Mouse (Mus musculus): ENCODE results near the gene Cyp1a2. TPM values are rescaled to one million over a fixed set of nuclear protein-coding genes. Genes with fewer than 3 reads are reported as not detected.
A peak's percentile ranks its signal among the peaks of the same experiment; 100 is the strongest.
"Not testable (repeated sequence)": the region's sequence is repeated elsewhere in the genome, so short reads cannot be mapped to it uniquely, and the experiment has no call there.

Gene Cyp1a2
- not detected in 2 replicates for polyA plus RNA-seq (2016; fragmentation: Nextera tagmentation; extraction: Ambion mirVana)

GRCm38 (mm10) chr9:57683520-57683919 lies at the start of gene Cyp1a2:
Cyp1a2 (minus strand) TSS chr9:57683703.
- no peak for ATAC-seq (ENCODE audit: low FRiP score, low read depth)
- Histone ChIP-seq H3K27ac (replicated peaks) (no peak within 1 kb of the TSS), H3K9me3 (no peaks in the 10 kb centered on the region), H3K27me3 (peaks cover 7% of the 10 kb centered on the region), H3K4me3 (no peak within 1 kb of the TSS), H3K36me3 (no peaks in the 10 kb centered on the region), H3K4me1 (no peaks in the 10 kb centered on the region), H3K4me2 (replicated peaks) (no peak within 1 kb of the TSS), H3K9ac (replicated peaks) (no peak within 1 kb of the TSS)
- 80% methylated on average over 5 of the region's 5 CpGs for WGBS

GRCm38 (mm10) chr9:57728312-57728711 lies 44.8 kb upstream of the Cyp1a2 start:
- no peak for ATAC-seq (ENCODE audit: low FRiP score, low read depth)
- H3K36me3 ChIP-seq = peaks cover 43% of the 10 kb centered on the region

GRCm38 (mm10) chr9:57724701-57725100 lies 41.2 kb upstream of the Cyp1a2 start:
- H3K36me3 ChIP-seq = peaks cover 51% of the 10 kb centered on the region
- no peaks in the 10 kb centered on the region for H3K9me3 ChIP-seq
- no peak for ATAC-seq (ENCODE audit: low FRiP score, low read depth)

More at GRCm38 (mm10) chr9:57728312-57728711, 44.8 kb upstream of the Cyp1a2 start:
- Histone ChIP-seq H3K9ac (replicated peaks) (no peak overlapping the region), H3K27me3 (no peaks in the 10 kb centered on the region), H3K9me3 (no peaks in the 10 kb centered on the region), H3K4me2 (replicated peaks) (no peak overlapping the region), H3K4me1 (no peaks in the 10 kb centered on the region), H3K4me3 (no peak overlapping the region), H3K27ac (replicated peaks) (no peak overlapping the region)
- 94% methylated on average over 1 of the region's 1 CpGs for WGBS

GRCm38 (mm10) chr9:57723796-57724195 lies 40.3 kb upstream of the Cyp1a2 start:
- no peak overlapping the region for H3K4me2 ChIP-seq (replicated peaks)
- peaks cover 44% of the 10 kb centered on the region for H3K36me3 ChIP-seq
- H3K27me3 ChIP-seq = no peaks in the 10 kb centered on the region
- H3K4me3 ChIP-seq = no peak overlapping the region
- no peak overlapping the region for H3K9ac ChIP-seq (replicated peaks)
- H3K9me3 ChIP-seq = no peaks in the 10 kb centered on the region
- H3K27ac ChIP-seq (replicated peaks) = no peak overlapping the region
- WGBS = 88% methylated on average over 5 of the region's 5 CpGs
- H3K4me1 ChIP-seq = no peaks in the 10 kb centered on the region
- no peak for ATAC-seq (ENCODE audit: low FRiP score, low read depth)

More at GRCm38 (mm10) chr9:57724701-57725100, 41.2 kb upstream of the Cyp1a2 start:
- Histone ChIP-seq H3K4me3 (no peak overlapping the region), H3K27ac (replicated peaks) (no peak overlapping the region), H3K9ac (replicated peaks) (no peak overlapping the region), H3K27me3 (no peaks in the 10 kb centered on the region), H3K4me1 (no peaks in the 10 kb centered on the region), H3K4me2 (replicated peaks) (no peak overlapping the region)
- WGBS = 94% methylated on average over 3 of the region's 3 CpGs

- ATAC-seq (ENCODE audit: low FRiP score, low read depth) = no peak
- H3K9me3 ChIP-seq = no peaks in the 10 kb centered on the region
- H3K4me1 ChIP-seq = no peaks in the 10 kb centered on the region
- H3K4me3 ChIP-seq = no peak overlapping the region
- no peak overlapping the region for H3K4me2 ChIP-seq (replicated peaks)
- H3K36me3 ChIP-seq = peaks cover 46% of the 10 kb centered on the region
- no peak overlapping the region for H3K9ac ChIP-seq (replicated peaks)
- WGBS = 79% methylated on average over 5 of the region's 5 CpGs
- H3K27ac ChIP-seq (replicated peaks) = no peak overlapping the region
- H3K27me3 ChIP-seq = no peaks in the 10 kb centered on the region
Observed at GRCm38 (mm10) chr9:57723315-57723715, 39.8 kb upstream of the Cyp1a2 start.

- H3K4me2 ChIP-seq (replicated peaks) = no peak overlapping the region
- no peak overlapping the region for H3K4me3 ChIP-seq
- peaks cover 45% of the 10 kb centered on the region for H3K36me3 ChIP-seq
- no peak overlapping the region for H3K27ac ChIP-seq (replicated peaks)
- no peaks in the 10 kb centered on the region for H3K4me1 ChIP-seq
- H3K9me3 ChIP-seq = no peaks in the 10 kb centered on the region
- no peak for ATAC-seq (ENCODE audit: low FRiP score, low read depth)
- 80% methylated on average over 1 of the region's 1 CpGs for WGBS
- no peaks in the 10 kb centered on the region for H3K27me3 ChIP-seq
- no peak overlapping the region for H3K9ac ChIP-seq (replicated peaks)
Observed at GRCm38 (mm10) chr9:57722371-57722770, 38.9 kb upstream of the Cyp1a2 start.

- no peak for ATAC-seq (ENCODE audit: low FRiP score, low read depth)
- no peak overlapping the region for H3K4me3 ChIP-seq
- no peaks in the 10 kb centered on the region for H3K27me3 ChIP-seq
- peaks cover 48% of the 10 kb centered on the region for H3K36me3 ChIP-seq
- H3K9me3 ChIP-seq = no peaks in the 10 kb centered on the region
- WGBS = 96% methylated on average over 3 of the region's 3 CpGs
- H3K27ac ChIP-seq (replicated peaks) = no peak overlapping the region
- no peaks in the 10 kb centered on the region for H3K4me1 ChIP-seq
- H3K4me2 ChIP-seq (replicated peaks) = no peak overlapping the region
- H3K9ac ChIP-seq (replicated peaks) = no peak overlapping the region
Observed at GRCm38 (mm10) chr9:57720736-57721135, 37.2 kb upstream of the Cyp1a2 start.

- peaks cover 63% of the 10 kb centered on the region for H3K36me3 ChIP-seq
- ATAC-seq (ENCODE audit: low FRiP score, low read depth) = no peak
- no peak overlapping the region for H3K4me3 ChIP-seq
- H3K27me3 ChIP-seq = no peaks in the 10 kb centered on the region
- no peaks in the 10 kb centered on the region for H3K9me3 ChIP-seq
- WGBS = 91% methylated on average over 7 of the region's 7 CpGs
- no peak overlapping the region for H3K9ac ChIP-seq (replicated peaks)
- no peaks in the 10 kb centered on the region for H3K4me1 ChIP-seq
- H3K27ac ChIP-seq (replicated peaks) = no peak overlapping the region
- no peak overlapping the region for H3K4me2 ChIP-seq (replicated peaks)
Observed at GRCm38 (mm10) chr9:57718408-57718807, 34.9 kb upstream of the Cyp1a2 start.

- peaks cover 9% of the 10 kb centered on the region for H3K4me1 ChIP-seq
- H3K9ac ChIP-seq (replicated peaks) = no peak overlapping the region
- H3K27ac ChIP-seq (replicated peaks) = no peak overlapping the region
- H3K9me3 ChIP-seq = no peaks in the 10 kb centered on the region
- H3K4me2 ChIP-seq (replicated peaks) = no peak overlapping the region
- H3K4me3 ChIP-seq = no peak overlapping the region
- H3K27me3 ChIP-seq = no peaks in the 10 kb centered on the region
- no peak for ATAC-seq (ENCODE audit: low FRiP score, low read depth)
- 82% methylated on average over 2 of the region's 2 CpGs for WGBS
- H3K36me3 ChIP-seq = peaks cover 46% of the 10 kb centered on the region
Observed at GRCm38 (mm10) chr9:57712194-57712593, 28.7 kb upstream of the Cyp1a2 start.

GRCm38 (mm10) chr9:57710214-57710613 lies 26.7 kb upstream of the Cyp1a2 start:
- H3K4me2 ChIP-seq (replicated peaks); H3K4me3 ChIP-seq; H3K27me3 ChIP-seq; H3K4me1 ChIP-seq; H3K9ac ChIP-seq (replicated peaks); H3K27ac ChIP-seq (replicated peaks); H3K9me3 ChIP-seq; ATAC-seq (ENCODE audit: low FRiP score, low read depth): not testable (repeated sequence)
- WGBS = 92% methylated on average over 5 of the region's 5 CpGs
- H3K36me3 ChIP-seq = peaks cover 26% of the 10 kb centered on the region

GRCm38 (mm10) chr9:57708720-57709274 lies 25.3 kb upstream of the Cyp1a2 start:
- ATAC-seq (ENCODE audit: low FRiP score, low read depth) = no peak; the same call in 1 of the 2 replicates
- no peaks in the 10 kb centered on the region for H3K27me3 ChIP-seq

GRCm38 (mm10) chr9:57708068-57708719 lies 24.7 kb upstream of the Cyp1a2 start, which contains the start of gene Edc3:
Edc3 (plus strand) TSS chr9:57708540.
- peak within 1 kb of the TSS; percentile 77 for H3K4me2 ChIP-seq (replicated peaks)

More at GRCm38 (mm10) chr9:57708720-57709274, 25.3 kb upstream of the Cyp1a2 start:
- Histone ChIP-seq H3K4me1 (peaks cover 9% of the 10 kb centered on the region), H3K4me2 (replicated peaks) (peak overlapping the region; percentile 77), H3K36me3 (peaks cover 13% of the 10 kb centered on the region), H3K9ac (replicated peaks) (peak overlapping the region; percentile 88), H3K4me3 (peak overlapping the region; percentile 94), H3K27ac (replicated peaks) (peak overlapping the region; percentile 80), H3K9me3 (no peaks in the 10 kb centered on the region)
- 4% methylated on average over 37 of the region's 39 CpGs for WGBS

More at GRCm38 (mm10) chr9:57708068-57708719, 24.7 kb upstream of the Cyp1a2 start, which contains the start of gene Edc3:
- peak; percentile 93 for ATAC-seq (ENCODE audit: low FRiP score, low read depth)
- Histone ChIP-seq H3K27me3 (no peaks in the 10 kb centered on the region), H3K9me3 (no peaks in the 10 kb centered on the region), H3K4me1 (peaks cover 9% of the 10 kb centered on the region), H3K36me3 (peaks cover 8% of the 10 kb centered on the region; the same call in 1 of the 2 replicates), H3K27ac (replicated peaks) (peak within 1 kb of the TSS; percentile 80), H3K9ac (replicated peaks) (peak within 1 kb of the TSS; percentile 88), H3K4me3 (peak within 1 kb of the TSS; percentile 94)
- WGBS = under 1% methylated on average over 23 of the region's 23 CpGs

All from midbrain, embryonic 12.5 days (tissue).